Mouse (Mus musculus) kidney, embryonic 16.5 days (tissue): ENCODE measurements around the gene Fermt3. TPM values are rescaled to one million over a fixed set of nuclear protein-coding genes. Genes with fewer than 3 reads are reported as not detected.
"Not testable (repeated sequence)": the region's sequence is repeated elsewhere in the genome, so short reads cannot be mapped to it uniquely, and the experiment has no call there.

Experiments
- ATAC-seq: fragments of 200-750 bp; cut with Nextera tagmentation; 2 replicates; pipeline ENCODE4 v1.8.0; 2017; ENCODE audit warnings: moderate TSS enrichment; ENCODE audit not compliant: low FRiP score, low TSS enrichment
- H3K27ac ChIP-seq: fragments of 300-500 bp; sonication (generic); 2 replicates; pipeline ENCODE4 v1.5.1; 2014; ENCODE audit warnings: low read length
- H3K27me3 ChIP-seq: fragments of 300-500 bp; sonication (generic); 2 replicates; pipeline ENCODE4 v1.6.1; 2014; ENCODE audit warnings: low read length, control low read depth, mixed read lengths; ENCODE audit not compliant: insufficient read depth
- H3K36me3 ChIP-seq: fragments of 300-500 bp; sonication (generic); 2 replicates; pipeline ENCODE4 v1.6.1; 2014; ENCODE audit warnings: low read length, control low read depth, mixed read lengths; ENCODE audit not compliant: insufficient read depth
- H3K4me1 ChIP-seq: fragments of 300-500 bp; sonication (generic); 2 replicates; pipeline ENCODE4 v1.6.1; 2014; ENCODE audit warnings: low read length, control low read depth, mixed read lengths; ENCODE audit not compliant: insufficient read depth
- H3K4me2 ChIP-seq: fragments of 300-500 bp; sonication (generic); replicated peaks from 2 replicates; pipeline ENCODE4 v1.6.1; 2014; ENCODE audit warnings: low read depth, low read length
- H3K4me3 ChIP-seq: fragments of 300-500 bp; sonication (generic); 2 replicates; pipeline ENCODE4 v1.5.1; 2014; ENCODE audit warnings: mild to moderate bottlenecking, low read length
- H3K9ac ChIP-seq: fragments of 300-500 bp; sonication (generic); replicated peaks from 2 replicates; pipeline ENCODE4 v1.6.1; 2014; ENCODE audit warnings: low read length
- H3K9me3 ChIP-seq: fragments of 300-500 bp; sonication (generic); 2 replicates; pipeline ENCODE4 v1.6.1; 2016; ENCODE audit warnings: low read length, control low read depth
- WGBS: fragments of 180-500 bp; shearing (Covaris S2); extraction: QIAGEN DNeasy Blood & Tissue Kit; methylation state at CpG from one replicate; pipeline ENCODE4 v1.1.7; 2014; 5-methylcytosine and 5-hydroxymethylcytosine counted together
- polyA plus RNA-seq: library from polyadenylated mRNA; unstranded; fragments of >200 nt; fragmentation: Nextera tagmentation; extraction: Ambion mirVana; gene quantifications from 2 replicates; pipeline ENCODE4 v1.2.1, GENCODE M21; 2015

Gene Fermt3
- polyA plus RNA-seq, 1 experiment from 2014 or later, result 5.7 TPM

GRCm38 (mm10) chr19:6993011-6993770 lies 26.1 kb downstream of the Fermt3 start:
- Histone ChIP-seq H3K36me3 (peaks cover 3% of the 10 kb centered on the region; the same call in 1 of the 2 replicates), H3K27me3 (no peaks in the 10 kb centered on the region), H3K27ac (peak overlapping the region; percentile 52; the same call in 1 of the 2 replicates), H3K9me3 (no peaks in the 10 kb centered on the region), H3K4me1 (peaks cover 37% of the 10 kb centered on the region), H3K9ac (peak overlapping the region; percentile 61), H3K4me3 (peak overlapping the region; percentile 67), H3K4me2 (peak overlapping the region; percentile 99)
- WGBS, result 58% methylated on average over 14 of the region's 14 CpGs
- no peak for ATAC-seq

- peak; percentile 95 for ATAC-seq
- 2% methylated on average over 37 of the region's 37 CpGs for WGBS
- peaks cover 41% of the 10 kb centered on the region for H3K4me1 ChIP-seq
Measured at GRCm38 (mm10) chr19:6992011-6992858, 27.0 kb downstream of the Fermt3 start, which contains the start of gene Dnajc4. TSS of gene Dnajc4 (minus strand) at chr19:6992572.

DNA sequence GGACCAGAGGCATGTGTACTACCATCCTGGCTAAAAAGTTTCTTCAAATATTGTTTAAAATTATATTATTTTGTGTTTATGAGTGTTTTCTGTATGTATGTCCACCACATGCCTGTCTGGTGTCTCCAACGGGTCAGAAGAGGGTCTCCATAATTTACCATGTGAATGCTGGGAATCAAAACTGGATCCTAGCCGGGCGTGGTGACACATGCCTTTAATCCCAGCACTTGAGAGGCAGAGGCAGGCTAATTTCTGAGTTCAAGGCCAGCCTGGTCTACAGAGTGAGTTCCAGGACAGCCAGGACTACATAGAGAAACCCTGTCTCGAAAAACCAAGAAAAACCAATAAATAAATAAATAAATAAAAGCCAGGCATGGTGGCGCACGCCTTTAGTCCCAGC lies 28.1 kb downstream of the Fermt3 start:
- H3K9ac ChIP-seq, H3K36me3 ChIP-seq, H3K27ac ChIP-seq, H3K27me3 ChIP-seq, H3K4me3 ChIP-seq, ATAC-seq, H3K9me3 ChIP-seq, H3K4me2 ChIP-seq: not testable (repeated sequence)
- H3K4me1 ChIP-seq, result peaks cover 43% of the 10 kb centered on the region
- 87% methylated on average over 6 of the region's 6 CpGs for WGBS

More at GRCm38 (mm10) chr19:6992011-6992858, 27.0 kb downstream of the Fermt3 start, which contains the start of gene Dnajc4:
- peak within 1 kb of the TSS; percentile 67 for H3K4me3 ChIP-seq
- no peaks in the 10 kb centered on the region for H3K27me3 ChIP-seq
- H3K9me3 ChIP-seq, result no peaks in the 10 kb centered on the region
- peak within 1 kb of the TSS; percentile 99 for H3K4me2 ChIP-seq
- peaks cover 3% of the 10 kb centered on the region; the same call in 1 of the 2 replicates for H3K36me3 ChIP-seq
- H3K9ac ChIP-seq, result peak within 1 kb of the TSS; percentile 80
- H3K27ac ChIP-seq, result peak within 1 kb of the TSS; percentile 73

GRCm38 (mm10) chr19:6990712-6991111 lies 28.6 kb downstream of the Fermt3 start:
- no peak overlapping the region for H3K9ac ChIP-seq
- peaks cover 3% of the 10 kb centered on the region; the same call in 1 of the 2 replicates for H3K36me3 ChIP-seq
- 90% methylated on average over 6 of the region's 6 CpGs for WGBS
- H3K4me1 ChIP-seq, result peaks cover 47% of the 10 kb centered on the region
- no peaks in the 10 kb centered on the region for H3K27me3 ChIP-seq
- H3K27ac ChIP-seq, result no peak overlapping the region
- no peaks in the 10 kb centered on the region for H3K9me3 ChIP-seq
- no peak overlapping the region for H3K4me3 ChIP-seq
- H3K4me2 ChIP-seq, result no peak overlapping the region
- no peak for ATAC-seq

GRCm38 (mm10) chr19:6989251-6989650 lies 30.0 kb downstream of the Fermt3 start:
- Histone ChIP-seq H3K4me3 (no peak overlapping the region), H3K4me2 (no peak overlapping the region), H3K36me3 (peaks cover 14% of the 10 kb centered on the region), H3K27me3 (no peaks in the 10 kb centered on the region), H3K9ac (no peak overlapping the region), H3K27ac (no peak overlapping the region), H3K4me1 (peaks cover 35% of the 10 kb centered on the region), H3K9me3 (no peaks in the 10 kb centered on the region)
- WGBS, result 90% methylated on average over 8 of the region's 8 CpGs
- no peak for ATAC-seq

DNA sequence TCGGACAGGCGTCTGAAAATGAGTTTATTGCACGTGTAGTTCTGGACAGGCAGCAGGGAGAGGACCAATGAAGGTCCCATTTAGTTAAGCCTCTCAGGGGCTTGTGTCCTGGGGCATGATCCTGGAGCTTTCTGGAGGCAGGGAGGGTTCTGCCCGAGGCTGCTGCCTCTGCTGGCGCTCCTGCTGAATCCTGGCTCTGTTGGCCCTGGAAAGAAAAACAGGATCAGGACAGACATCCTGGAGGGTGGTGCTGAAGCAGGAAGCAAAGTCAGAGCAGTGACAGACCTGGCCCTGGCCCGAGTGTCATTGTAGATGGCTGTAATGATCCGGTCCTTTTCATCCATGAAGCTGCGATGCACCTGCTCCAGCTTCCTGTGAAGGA lies 31.4 kb downstream of the Fermt3 start:
- H3K9ac ChIP-seq, result peak overlapping the region; percentile 93
- ATAC-seq, result no peak
- no peaks in the 10 kb centered on the region for H3K9me3 ChIP-seq
- H3K36me3 ChIP-seq, result peaks cover 18% of the 10 kb centered on the region
- H3K27ac ChIP-seq, result peak overlapping the region; percentile 79
- WGBS, result 4% methylated on average over 8 of the region's 8 CpGs
- peaks cover 28% of the 10 kb centered on the region for H3K4me1 ChIP-seq
- H3K4me2 ChIP-seq, result peak overlapping the region; percentile 77
- H3K4me3 ChIP-seq, result peak overlapping the region; percentile 81
- H3K27me3 ChIP-seq, result no peaks in the 10 kb centered on the region

GRCm38 (mm10) chr19:6987061-6987903 lies 32.0 kb downstream of the Fermt3 start, which contains the start of gene Vegfb:
TSS of gene Vegfb (minus strand) at chr19:6987651.
- peak within 1 kb of the TSS; percentile 81 for H3K4me3 ChIP-seq
- under 1% methylated on average over 60 of the region's 85 CpGs for WGBS
- peak; percentile 44 for ATAC-seq
- H3K9ac ChIP-seq, result peak within 1 kb of the TSS; percentile 93
- H3K4me1 ChIP-seq, result peaks cover 27% of the 10 kb centered on the region
- H3K4me2 ChIP-seq, result peak within 1 kb of the TSS; percentile 77
- H3K9me3 ChIP-seq, result no peaks in the 10 kb centered on the region
- no peaks in the 10 kb centered on the region for H3K27me3 ChIP-seq
- H3K36me3 ChIP-seq, result peaks cover 22% of the 10 kb centered on the region
- peak within 1 kb of the TSS; percentile 79 for H3K27ac ChIP-seq

DNA sequence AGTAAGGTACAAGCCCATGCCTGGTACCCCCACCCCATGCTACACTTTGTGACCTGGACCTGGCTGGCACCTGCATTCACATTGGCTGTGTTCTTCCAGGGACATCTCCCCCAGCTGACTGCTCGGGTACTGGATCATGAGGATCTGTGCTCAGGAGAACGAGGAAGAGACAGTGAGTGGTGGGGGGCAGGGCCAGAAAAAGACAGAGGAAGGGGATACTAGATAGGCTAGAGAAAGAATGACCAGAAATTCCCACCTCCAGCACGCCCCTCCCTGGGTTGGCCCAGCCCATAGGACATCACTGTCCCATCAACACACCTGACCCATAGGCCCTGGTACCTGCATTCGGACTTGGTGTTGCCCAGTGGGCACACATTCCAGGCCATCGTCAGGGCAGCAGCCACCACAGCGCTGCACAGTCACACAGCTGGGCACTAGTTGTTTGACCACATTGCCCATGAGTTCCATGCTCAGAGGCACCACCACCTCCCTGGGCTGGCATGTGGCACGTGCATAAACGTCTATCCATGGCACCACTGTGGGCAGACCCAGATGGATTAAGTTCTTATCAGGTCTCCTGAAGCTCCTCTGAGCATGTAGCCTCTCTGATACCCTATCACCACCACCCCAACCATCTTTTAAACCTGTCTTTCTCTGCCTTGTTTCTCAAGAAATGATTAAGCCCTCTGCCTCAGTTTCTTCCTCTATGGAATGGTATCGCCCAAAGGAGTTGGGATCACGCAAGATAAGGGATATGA lies 33.1 kb downstream of the Fermt3 start:
- 84% methylated on average over 10 of the region's 10 CpGs for WGBS
- Histone ChIP-seq H3K27ac (no peak overlapping the region), H3K4me3 (peak overlapping the region; percentile 81), H3K36me3 (peaks cover 26% of the 10 kb centered on the region), H3K27me3 (no peaks in the 10 kb centered on the region), H3K9ac (peak overlapping the region; percentile 93), H3K9me3 (no peaks in the 10 kb centered on the region), H3K4me1 (peaks cover 25% of the 10 kb centered on the region), H3K4me2 (peak overlapping the region; percentile 77)
- ATAC-seq, result no peak
